Mouse (Mus musculus) myocyte (in vitro differentiated cells): ENCODE measurements around the gene Aimp2.

ENCODE experiments used
- MYOD1 ChIP-seq, 3 experiments: IDR thresholded peaks; one replicate each; pipeline ENCODE4 v1.6.1; 2011; ENCODE audit warnings: control low read depth in 2 of 3, low read depth in 2 of 3, mild to moderate bottlenecking in 2 of 3, moderate library complexity in 1 of 3; ENCODE audit not compliant: insufficient read length in 2 of 3, control insufficient read depth in 1 of 3
- POLR2A ChIP-seq: IDR thresholded peaks from one replicate; pipeline ENCODE4 v1.6.1; 2011; ENCODE audit warnings: low read depth, mild to moderate bottlenecking, control low read depth, moderate library complexity; ENCODE audit not compliant: insufficient read length
- POLR2AphosphoS2 ChIP-seq: IDR thresholded peaks from one replicate; pipeline ENCODE4 v1.6.1; 2011; ENCODE audit warnings: low read depth, control low read depth; ENCODE audit not compliant: insufficient read length
- TCF12 ChIP-seq: IDR thresholded peaks from one replicate; pipeline ENCODE4 v1.6.1; 2011; ENCODE audit warnings: mild to moderate bottlenecking, control low read depth; ENCODE audit not compliant: poor library complexity, insufficient read depth, severe bottlenecking

DNA sequence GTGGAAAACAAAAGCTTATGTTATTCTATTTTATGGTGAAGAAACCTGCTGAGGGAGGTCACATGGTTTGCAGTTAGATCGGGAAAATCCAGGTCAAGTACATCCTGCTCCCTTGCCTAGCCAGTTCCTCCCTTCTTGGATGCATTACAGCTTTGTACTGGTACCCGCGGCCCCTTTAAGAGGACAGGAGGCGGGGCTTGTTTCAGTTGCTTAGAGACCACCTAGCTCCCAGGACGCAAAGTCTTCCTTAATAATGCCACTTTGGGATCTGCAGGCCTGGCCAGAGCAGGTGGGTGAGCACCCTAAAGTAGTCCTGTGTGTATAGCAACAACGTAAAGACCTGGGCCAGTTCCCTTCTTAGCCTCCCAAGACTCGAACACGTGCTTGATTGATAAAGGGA, 23.2 kb upstream of the Aimp2 start, which contains the start of gene Rsph10b:
- TF ChIP-seq POLR2A: no peak
- no peak for TF ChIP-seq MYOD1 (IDR thresholded peaks at IDR 0.05; ENCODE audit: control insufficient read depth in 1 of 3, insufficient read length in 2 of 3, low read depth in 2 of 3)
- no peak for TF ChIP-seq TCF12
- TF ChIP-seq POLR2AphosphoS2: no peak
